Mouse (Mus musculus) olfactory bulb, adult 2 months (tissue): ENCODE measurements around the gene Ttll11. TPM values are rescaled to one million over a fixed set of nuclear protein-coding genes. Genes with fewer than 3 reads are reported as not detected.
A peak's percentile ranks its signal among the peaks of the same experiment; 100 is the strongest.

Experiments
- H3K27ac ChIP-seq: fragments of 200-500 bp; 2 replicates; pipeline ENCODE4 v1.5.1; 2012; ENCODE audit warnings: low read depth, low read length; ENCODE audit not compliant: insufficient read depth
- H3K4me1 ChIP-seq: fragments of 200-500 bp; 2 replicates; pipeline ENCODE4 v1.6.1; 2012; ENCODE audit warnings: low read length; ENCODE audit not compliant: control insufficient read depth, insufficient read depth
- H3K4me3 ChIP-seq: fragments of 200-500 bp; 2 replicates; pipeline ENCODE4 v1.5.1; 2012; ENCODE audit warnings: mild to moderate bottlenecking, low read depth, low read length, moderate library complexity; ENCODE audit not compliant: insufficient read depth
- CTCF ChIP-seq: fragments of 200-500 bp; IDR thresholded peaks from 2 replicates; pipeline ENCODE4 v1.5.1; 2012; ENCODE audit warnings: low read depth, mild to moderate bottlenecking, low read length, moderate library complexity; ENCODE audit not compliant: insufficient read depth
- POLR2A ChIP-seq: fragments of 200-500 bp; IDR thresholded peaks from 2 replicates; pipeline ENCODE4 v1.6.1; 2012; ENCODE audit warnings: mild to moderate bottlenecking, low read depth, low read length, moderate library complexity; ENCODE audit not compliant: insufficient read depth
- WGBS: fragments of 180-500 bp; shearing (Covaris S2); methylation state at CpG from one replicate; pipeline ENCODE4 v1.1.7; 2018; 5-methylcytosine and 5-hydroxymethylcytosine counted together
- polyA plus RNA-seq: library from polyadenylated mRNA; stranded (reverse); fragments of >200 nt; gene quantifications from 2 replicates; pipeline ENCODE4 v1.2.4, GENCODE M21; 2012; ENCODE audit warnings: low replicate concordance; ENCODE audit not compliant: missing spikeins, insufficient read depth, insufficient read length

The Ttll11 gene
- polyA plus RNA-seq, 1 experiment: not detected

- WGBS: 56% methylated on average over 1 of the region's 1 CpGs
- Histone ChIP-seq H3K27ac (no peak overlapping the region), H3K4me3 (no peak overlapping the region), H3K4me1 (peaks cover 2% of the 10 kb centered on the region; the same call in 1 of the 2 replicates)
- TF ChIP-seq CTCF: no peak
- TF ChIP-seq POLR2A: no peak
Measured at GRCm38 (mm10) chr2:36000390-36000789, 20.7 kb upstream of the Ttll11 start.

DNA sequence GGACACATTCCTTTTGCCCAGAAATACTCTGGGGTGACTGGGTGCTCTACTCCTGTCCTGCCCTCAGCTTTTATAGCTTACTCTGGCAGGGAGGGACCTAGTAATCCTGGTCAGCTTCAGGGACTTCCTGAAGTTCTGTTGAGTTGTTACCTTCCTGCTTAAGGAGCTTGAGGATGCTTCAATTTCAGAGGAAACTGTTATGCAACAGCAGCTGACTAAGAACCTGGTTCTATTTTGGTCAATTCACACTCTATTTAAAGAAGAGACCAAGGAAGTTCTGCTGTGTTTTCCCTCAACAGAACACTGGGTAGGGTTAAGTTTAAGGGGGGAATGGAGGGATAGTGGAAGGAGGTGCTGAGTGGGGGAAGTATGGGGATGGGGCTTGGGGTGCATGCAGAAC lies 19.5 kb upstream of the Ttll11 start:
- TF ChIP-seq CTCF (no peak), POLR2A (no peak)
- Histone ChIP-seq H3K27ac (no peak overlapping the region), H3K4me1 (peaks cover 2% of the 10 kb centered on the region)

DNA sequence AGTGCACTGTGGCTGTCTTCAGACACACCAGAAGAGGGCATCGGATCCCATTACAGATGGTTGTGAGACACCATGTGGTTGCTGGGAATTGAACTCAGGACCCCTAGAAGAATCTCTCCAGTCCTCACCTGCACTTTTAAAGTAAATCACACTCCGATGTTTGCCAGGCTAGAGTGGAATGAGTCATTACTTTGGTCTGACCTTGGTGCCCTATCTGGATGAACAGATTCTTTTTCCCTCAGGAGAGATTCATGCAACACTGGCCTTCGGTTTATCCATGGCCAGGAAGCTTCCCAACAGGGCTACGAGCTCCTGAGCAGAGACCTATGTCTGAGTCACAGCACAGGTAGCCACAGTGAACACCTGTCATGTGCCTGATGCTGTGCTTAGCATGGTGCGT lies 18.7 kb upstream of the Ttll11 start:
- peaks cover 2% of the 10 kb centered on the region for H3K4me1 ChIP-seq
- TF ChIP-seq POLR2A (no peak), CTCF (no peak)
- no peak overlapping the region for H3K4me3 ChIP-seq
- H3K27ac ChIP-seq: no peak overlapping the region
- 94% methylated on average over 5 of the region's 5 CpGs for WGBS

More for the DNA sequence above, 19.5 kb upstream of the Ttll11 start:
- no peak overlapping the region for H3K4me3 ChIP-seq

GRCm38 (mm10) chr2:35996753-35997152 lies 17.0 kb upstream of the Ttll11 start:
- TF ChIP-seq CTCF: no peak
- TF ChIP-seq POLR2A: no peak
- Histone ChIP-seq H3K4me1 (no peaks in the 10 kb centered on the region; the same call in 1 of the 2 replicates), H3K4me3 (no peak overlapping the region), H3K27ac (no peak overlapping the region)
- WGBS: 81% methylated on average over 2 of the region's 2 CpGs

DNA sequence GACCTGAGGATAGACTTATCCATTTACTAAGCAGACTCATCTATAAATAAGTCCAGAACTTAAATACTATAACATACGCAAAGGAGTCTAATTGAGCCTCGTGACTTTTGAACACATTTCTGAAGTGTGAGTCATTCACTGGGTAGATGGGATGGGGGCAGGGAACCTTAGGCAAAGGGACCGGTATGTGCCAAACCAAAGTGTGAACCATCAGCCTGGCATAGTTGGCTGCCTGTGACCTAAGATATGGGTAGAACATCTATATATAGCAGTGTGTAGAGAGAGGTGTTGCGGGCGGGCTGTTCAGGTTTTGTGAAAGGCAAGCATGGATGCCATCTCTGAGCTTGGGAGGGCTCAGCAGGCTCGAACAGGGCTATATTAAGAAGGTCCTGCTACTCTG lies 14.6 kb upstream of the Ttll11 start:
- no peak overlapping the region for H3K4me3 ChIP-seq
- 57% methylated on average over 6 of the region's 6 CpGs for WGBS
- no peaks in the 10 kb centered on the region; the same call in 1 of the 2 replicates for H3K4me1 ChIP-seq
- no peak for TF ChIP-seq CTCF
- no peak for TF ChIP-seq POLR2A
- no peak overlapping the region for H3K27ac ChIP-seq

DNA sequence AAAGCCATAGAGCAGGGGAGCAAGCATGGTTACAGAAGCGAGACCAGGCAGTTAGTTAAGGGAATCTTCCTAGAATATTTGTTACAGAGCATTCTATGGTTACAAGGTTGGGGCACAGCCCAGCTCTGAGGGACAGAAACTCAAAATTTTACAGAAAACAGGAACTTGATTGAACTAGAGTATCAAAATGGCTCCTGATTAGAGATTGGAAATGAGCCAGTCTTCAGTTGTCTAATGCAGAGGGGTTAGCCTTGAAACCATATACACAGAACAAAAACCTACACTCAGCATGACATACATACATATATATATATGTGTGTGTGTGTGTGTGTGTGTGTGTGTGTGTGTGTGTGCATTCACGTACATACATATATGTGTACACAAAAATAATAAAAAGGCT lies 13.8 kb upstream of the Ttll11 start:
- Histone ChIP-seq H3K4me3 (no peak overlapping the region), H3K27ac (no peak overlapping the region), H3K4me1 (no peaks in the 10 kb centered on the region; the same call in 1 of the 2 replicates)
- WGBS: 93% methylated on average over 2 of the region's 2 CpGs
- no peak for TF ChIP-seq POLR2A
- no peak for TF ChIP-seq CTCF

GRCm38 (mm10) chr2:35992259-35992658 lies 12.5 kb upstream of the Ttll11 start:
- TF ChIP-seq POLR2A (no peak), CTCF (no peak)
- no peak overlapping the region for H3K27ac ChIP-seq
- H3K4me3 ChIP-seq: no peak overlapping the region
- no peaks in the 10 kb centered on the region; the same call in 1 of the 2 replicates for H3K4me1 ChIP-seq
- WGBS: 93% methylated on average over 3 of the region's 3 CpGs

DNA sequence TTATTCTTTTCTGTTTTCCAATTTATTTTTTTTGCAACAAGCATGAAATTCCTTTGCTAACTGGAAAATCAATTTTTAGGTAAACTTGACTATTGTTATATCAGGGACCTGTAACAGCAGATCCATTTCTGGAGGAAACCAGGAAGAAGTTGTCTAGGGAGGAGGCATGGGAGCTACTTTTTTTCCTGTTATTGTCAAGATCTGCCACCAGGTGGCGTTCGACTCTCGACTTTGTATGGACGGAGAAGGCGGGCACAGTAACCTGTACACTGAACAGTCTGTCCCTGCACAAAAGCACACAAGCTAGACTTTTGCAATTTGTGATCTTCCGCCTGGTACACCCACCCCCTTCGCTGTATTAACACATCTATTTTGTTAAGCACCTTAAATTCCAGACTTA lies 4.2 kb upstream of the Ttll11 start:
- Histone ChIP-seq H3K27ac (no peak overlapping the region), H3K4me1 (peaks cover 6% of the 10 kb centered on the region; the same call in 1 of the 2 replicates), H3K4me3 (no peak overlapping the region)
- 0 out of 2 replicates have a peak, but pooled peaks have one; percentile 15 for TF ChIP-seq CTCF
- TF ChIP-seq POLR2A: no peak
- 6% methylated on average over 7 of the region's 7 CpGs for whole genome bisulfite sequencing

GRCm38 (mm10) chr2:35981872-35982271 lies 2.2 kb upstream of the Ttll11 start:
- peaks cover 16% of the 10 kb centered on the region; the same call in 1 of the 2 replicates for H3K4me1 ChIP-seq
- 79% methylated on average over 3 of the region's 3 CpGs for WGBS
- no peak overlapping the region for H3K27ac ChIP-seq
- TF ChIP-seq CTCF (no peak), POLR2A (no peak)
- no peak overlapping the region for H3K4me3 ChIP-seq
